Mouse (Mus musculus) adrenal gland, postnatal 14 days (tissue): ENCODE results near the gene Pigp. TPM values are rescaled to one million over a fixed set of nuclear protein-coding genes. Genes with fewer than 3 reads are reported as not detected.
A peak's percentile ranks its signal among the peaks of the same experiment; 100 is the strongest.

Experiments
- DNase-seq: peaks from one replicate; pipeline ENCODE4 v3.0.0; 2021; ENCODE audit warnings: mixed read lengths
- long read RNA-seq, 2 experiments: library from polyadenylated mRNA; stranded (forward); transcript quantifications; one replicate each; pipeline ENCODE4 v2.0.0; 2021
- total RNA-seq: library from RNA; stranded (reverse); gene quantifications from 2 replicates; pipeline ENCODE4 v1.2.3, GENCODE M21; 2021

Pigp gene
- total RNA-seq = 56.7 and 60.1 TPM in 2 replicates
- long read RNA-seq, experiment 1, transcript Pigp-206 (4 exons, 695 nt) = minor isoform, 5 of 48 reads
- long read RNA-seq, experiment 1, transcript Pigp-202 (5 exons, 745 nt) = major isoform, 22 of 48 reads
- long read RNA-seq, experiment 1, transcript Pigp-203 (5 exons, 966 nt) = minor isoform, 15 of 48 reads
- long read RNA-seq, experiment 1, partial matches to known transcripts = 1 of 48 reads
- long read RNA-seq, experiment 1, other reads (novel, unspliced or antisense) = 3 of 48 reads
- long read RNA-seq, experiment 2, transcript Pigp-202 (5 exons, 745 nt) = major isoform, 17 of 31 reads
- long read RNA-seq, experiment 2, transcript Pigp-203 (5 exons, 966 nt) = minor isoform, 8 of 31 reads
- long read RNA-seq, experiment 2, partial matches to known transcripts = 0 of 31 reads
- long read RNA-seq, experiment 2, other reads (novel, unspliced or antisense) = 3 of 31 reads

- DNase-seq = peak; percentile 80
These were observed at the start of gene Pigp for GRCm38 (mm10) chr16:94371301-94371931. Pigp (minus strand) TSS chr16:94371842.

GRCm38 (mm10) chr16:94420498-94420897 lies 48.9 kb upstream of the Pigp start:
- peak; percentile 16 for DNase-seq

GRCm38 (mm10) chr16:94414151-94414550 lies 42.5 kb upstream of the Pigp start:
- no peak for DNase-seq

GRCm38 (mm10) chr16:94412760-94413159 lies 41.1 kb upstream of the Pigp start:
- no peak for DNase-seq

GRCm38 (mm10) chr16:94412198-94412597 lies 40.6 kb upstream of the Pigp start:
- DNase-seq = no peak

- DNase-seq = no peak
These were observed 39.6 kb upstream of the Pigp start for GRCm38 (mm10) chr16:94411287-94411686.

GRCm38 (mm10) chr16:94402185-94402584 lies 30.5 kb upstream of the Pigp start:
- peak; percentile 48 for DNase-seq

- DNase-seq = peak; percentile 35
These were observed 30.0 kb upstream of the Pigp start for GRCm38 (mm10) chr16:94401636-94402035.

GRCm38 (mm10) chr16:94399141-94399540 lies 27.5 kb upstream of the Pigp start:
- DNase-seq = no peak

GRCm38 (mm10) chr16:94396641-94397040 lies 25.0 kb upstream of the Pigp start:
- no peak for DNase-seq

- DNase-seq = peak; percentile 14
These were observed 23.4 kb upstream of the Pigp start for GRCm38 (mm10) chr16:94395051-94395450.

GRCm38 (mm10) chr16:94392299-94392698 lies 20.7 kb upstream of the Pigp start:
- DNase-seq = no peak

- DNase-seq = no peak
These were observed 16.0 kb upstream of the Pigp start for GRCm38 (mm10) chr16:94387690-94388089.

- DNase-seq = no peak
These were observed 11.6 kb upstream of the Pigp start for GRCm38 (mm10) chr16:94383277-94383676.

GRCm38 (mm10) chr16:94379386-94379785 lies 7.7 kb upstream of the Pigp start:
- DNase-seq = no peak

GRCm38 (mm10) chr16:94370915-94371300 lies 734 bp downstream of the Pigp start:
- peak; percentile 87 for DNase-seq

GRCm38 (mm10) chr16:94370173-94370914 lies 1.3 kb downstream of the Pigp start, which contains the start of gene Ttc3:
Ttc3 (plus strand) TSS chr16:94370618.
- DNase-seq = peak; percentile 96

GRCm38 (mm10) chr16:94369596-94370172 lies 2.0 kb downstream of the Pigp start:
- DNase-seq = no peak

GRCm38 (mm10) chr16:94365435-94365834 lies 6.2 kb downstream of the Pigp start:
- DNase-seq = no peak

GRCm38 (mm10) chr16:94363814-94364213 lies 7.8 kb downstream of the Pigp start:
- no peak for DNase-seq

- DNase-seq = peak; percentile 92
These were observed 9.3 kb downstream of the Pigp start for GRCm38 (mm10) chr16:94362174-94362873.
